Mouse (Mus musculus) cortical plate, adult 2 months (tissue): ENCODE data around the gene Hist1h4m. TPM values are rescaled to one million over a fixed set of nuclear protein-coding genes. Genes with fewer than 3 reads are reported as not detected.
A peak's percentile ranks its signal among the peaks of the same experiment; 100 is the strongest.
"Not testable (repeated sequence)": the region's sequence is repeated elsewhere in the genome, so short reads cannot be mapped to it uniquely, and the experiment has no call there.

Experiments
- H3K27ac ChIP-seq: fragments of 200-500 bp; 2 replicates; pipeline ENCODE4 v1.5.1; 2012; ENCODE audit warnings: low read length, control low read depth, inconsistent platforms; ENCODE audit not compliant: insufficient read depth
- H3K4me1 ChIP-seq: fragments of 200-500 bp; 2 replicates; pipeline ENCODE4 v1.6.1; 2011; ENCODE audit warnings: low read length; ENCODE audit not compliant: control insufficient read depth, insufficient read depth
- H3K4me3 ChIP-seq: fragments of 200-500 bp; 2 replicates; pipeline ENCODE4 v1.5.1; 2011; ENCODE audit warnings: mild to moderate bottlenecking, low read length, control low read depth; ENCODE audit not compliant: insufficient read depth
- CTCF ChIP-seq: fragments of 200-500 bp; IDR thresholded peaks from 2 replicates; pipeline ENCODE4 v1.5.1; 2011; ENCODE audit warnings: mild to moderate bottlenecking, control low read depth, low read length; ENCODE audit not compliant: insufficient read depth; ENCODE audit errors: extremely low read depth
- POLR2A ChIP-seq: fragments of 200-500 bp; IDR thresholded peaks from 2 replicates; pipeline ENCODE4 v1.6.1; 2011; ENCODE audit warnings: mild to moderate bottlenecking, low read length, control low read depth; ENCODE audit not compliant: insufficient read depth; ENCODE audit errors: extremely low read depth
- polyA plus RNA-seq: library from polyadenylated mRNA; depleted of rRNA; stranded (reverse); fragments of >200 nt; gene quantifications from 2 replicates; pipeline ENCODE4 v1.2.3, GENCODE M21; 2012

The Hist1h4m gene
- polyA plus RNA-seq, 1 experiment, result not detected

GRCm38 (mm10) chr13:21784311-21784710 lies 27.2 kb upstream of the Hist1h4m start:
- Histone ChIP-seq H3K4me1 (no peaks in the 10 kb centered on the region; the same call in 1 of the 2 replicates), H3K27ac (no peak overlapping the region), H3K4me3 (no peak overlapping the region)
- TF ChIP-seq POLR2A (no peak), CTCF (no peak)

- TF ChIP-seq CTCF, result no peak
- no peak for TF ChIP-seq POLR2A
- H3K4me3 ChIP-seq, result no peak overlapping the region; the same call in 1 of the 2 replicates
- peaks cover 1% of the 10 kb centered on the region; the same call in 1 of the 2 replicates for H3K4me1 ChIP-seq
- H3K27ac ChIP-seq, result no peak overlapping the region
Observed at GRCm38 (mm10) chr13:21786189-21786898, 25.2 kb upstream of the Hist1h4m start.

DNA sequence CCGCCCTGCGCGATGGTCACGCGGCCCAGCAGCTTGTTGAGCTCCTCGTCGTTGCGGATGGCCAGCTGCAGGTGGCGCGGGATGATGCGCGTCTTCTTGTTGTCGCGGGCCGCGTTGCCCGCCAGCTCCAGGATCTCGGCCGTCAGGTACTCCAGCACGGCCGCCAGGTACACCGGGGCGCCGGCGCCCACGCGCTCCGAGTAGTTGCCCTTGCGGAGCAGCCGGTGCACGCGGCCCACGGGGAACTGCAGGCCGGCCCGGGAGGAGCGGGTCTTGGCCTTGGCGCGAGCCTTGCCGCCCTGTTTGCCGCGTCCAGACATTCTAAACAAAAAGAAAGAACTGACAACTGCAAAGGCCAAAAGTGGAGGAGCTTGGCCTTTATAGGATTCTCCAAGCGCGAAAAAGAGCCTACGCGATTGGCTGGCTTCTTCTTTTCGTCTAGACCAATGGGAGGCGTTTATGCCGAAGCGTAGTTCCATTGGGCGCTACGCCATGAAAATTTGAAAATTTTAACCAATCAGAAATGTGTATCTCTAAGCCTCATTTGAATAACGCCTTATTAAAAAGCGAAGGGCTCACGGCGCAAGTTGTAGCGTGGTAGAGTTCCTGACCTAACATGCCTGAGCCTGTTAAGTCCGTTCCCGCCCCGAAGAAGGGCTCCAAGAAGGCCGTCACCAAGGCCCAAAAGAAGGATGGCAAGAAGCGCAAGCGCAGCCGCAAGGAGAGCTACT lies 24.5 kb upstream of the Hist1h4m start, which contains the start of the genes Hist1h2an and Hist1h2bp:
Gene Hist1h2an (minus strand): TSS at position 320 of the 731 bp plus-strand sequence.
Gene Hist1h2bp (plus strand): TSS at position 563 of the 731 bp plus-strand sequence.
- H3K4me1 ChIP-seq, H3K27ac ChIP-seq: not testable (repeated sequence)
- H3K4me3 ChIP-seq, result peak within 1 kb of the TSS; percentile 25
- peak; percentile 53; the same call in 1 of the 2 replicates for TF ChIP-seq POLR2A

DNA sequence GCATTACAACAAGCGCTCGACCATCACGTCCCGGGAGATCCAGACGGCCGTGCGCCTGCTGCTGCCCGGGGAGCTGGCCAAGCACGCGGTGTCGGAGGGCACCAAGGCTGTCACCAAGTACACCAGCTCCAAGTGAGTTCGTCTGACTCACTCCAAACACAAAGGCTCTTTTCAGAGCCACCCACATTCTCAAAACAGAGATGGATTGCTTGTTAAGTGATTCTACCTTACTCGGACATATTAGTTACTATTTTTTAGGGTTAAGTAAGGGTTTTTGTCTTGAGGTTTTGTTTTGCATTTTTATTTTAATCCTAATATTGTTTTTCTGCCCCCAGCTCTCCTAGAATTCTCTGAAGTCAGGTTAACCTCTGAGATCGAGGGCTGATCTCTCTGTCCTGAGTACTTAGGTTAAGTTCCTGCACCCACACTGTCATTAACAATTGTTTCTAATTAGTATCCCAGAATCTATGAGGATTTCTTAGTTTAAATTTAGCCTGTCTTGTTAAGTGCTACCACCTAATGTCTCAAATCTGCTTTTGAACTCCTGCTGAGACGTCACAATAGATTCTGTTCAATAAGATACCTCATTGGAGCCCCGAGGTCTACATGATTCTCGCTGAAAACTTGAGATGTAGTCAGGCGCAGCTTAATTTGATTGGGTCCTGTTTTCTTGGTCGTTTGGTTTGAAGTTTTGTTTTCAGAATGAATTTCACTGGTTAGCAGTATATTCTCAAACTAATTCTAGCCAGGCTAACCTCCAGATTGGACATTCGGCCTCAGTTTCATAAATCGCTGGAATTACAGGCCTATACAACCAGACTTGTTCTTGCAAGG lies 23.6 kb upstream of the Hist1h4m start:
- Histone ChIP-seq H3K4me1 (peaks cover 1% of the 10 kb centered on the region; the same call in 1 of the 2 replicates), H3K27ac (no peak overlapping the region), H3K4me3 (peak overlapping the region; percentile 25; the same call in 1 of the 2 replicates)
- TF ChIP-seq CTCF (no peak), POLR2A (no peak)

GRCm38 (mm10) chr13:21789925-21790324 lies 21.6 kb upstream of the Hist1h4m start:
- no peak overlapping the region for H3K27ac ChIP-seq
- H3K4me1 ChIP-seq, result 0 out of 2 replicates have a peak, but pooled peaks cover 1% of the 10 kb centered on the region
- TF ChIP-seq CTCF (no peak), POLR2A (no peak)
- no peak overlapping the region for H3K4me3 ChIP-seq

DNA sequence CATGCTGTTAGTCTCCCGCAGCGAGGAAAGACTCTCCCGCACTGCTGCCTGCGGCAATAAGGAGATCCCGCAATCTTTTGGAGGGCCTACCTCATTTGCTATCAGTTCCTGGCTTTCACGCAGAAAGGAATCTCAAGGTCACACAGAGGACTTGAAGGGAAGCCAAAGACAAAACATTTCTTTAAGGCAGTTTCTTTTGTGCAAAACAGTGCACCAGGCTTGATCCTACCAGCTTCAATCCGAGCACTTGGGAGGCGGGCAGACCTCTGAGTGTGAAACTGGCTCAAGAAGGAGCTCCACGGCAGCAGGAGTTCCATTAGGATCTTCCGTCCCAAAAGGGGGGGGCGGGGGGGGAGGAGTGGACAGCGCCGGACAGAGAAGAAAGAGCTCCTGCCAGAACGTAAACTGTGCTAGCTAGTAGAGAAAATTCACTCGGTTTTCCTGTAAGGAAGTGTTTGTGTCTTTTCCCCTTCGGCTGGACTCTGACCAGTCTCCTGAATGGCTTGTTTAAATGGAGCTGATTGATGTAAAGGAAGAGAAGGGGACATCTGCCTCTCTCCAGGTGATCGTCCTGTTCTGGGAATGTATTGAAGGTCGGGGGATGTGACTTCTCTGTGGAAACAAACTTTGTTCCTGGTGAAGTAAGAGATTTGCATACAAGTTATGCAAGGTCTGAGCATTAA lies 20.8 kb upstream of the Hist1h4m start:
- Histone ChIP-seq H3K4me1 (0 out of 2 replicates have a peak, but pooled peaks cover 1% of the 10 kb centered on the region), H3K27ac (no peak overlapping the region), H3K4me3 (no peak overlapping the region)
- TF ChIP-seq POLR2A, result no peak
- no peak for TF ChIP-seq CTCF

DNA sequence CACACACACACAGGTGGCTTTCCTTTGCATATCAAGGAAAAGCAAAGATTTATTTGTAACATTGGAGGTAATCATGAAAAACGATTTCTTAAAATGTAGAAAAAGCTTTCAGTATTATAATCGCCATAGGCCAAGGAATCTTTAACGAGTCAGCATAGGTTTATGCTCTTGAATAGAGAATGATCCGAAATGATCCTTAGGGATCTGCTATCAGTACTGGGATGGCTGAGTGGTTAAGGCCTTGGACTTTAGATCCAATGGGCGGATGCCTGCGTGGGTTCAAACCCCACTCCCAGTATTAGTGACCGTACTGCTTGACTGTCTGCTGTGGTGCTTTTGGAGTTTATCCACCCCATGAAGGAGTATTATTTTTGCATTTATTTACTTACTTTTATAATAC lies 16.0 kb upstream of the Hist1h4m start:
- Histone ChIP-seq H3K4me3 (no peak overlapping the region), H3K4me1 (0 out of 2 replicates have a peak, but pooled peaks cover 1% of the 10 kb centered on the region), H3K27ac (no peak overlapping the region)
- no peak for TF ChIP-seq CTCF
- no peak for TF ChIP-seq POLR2A

DNA sequence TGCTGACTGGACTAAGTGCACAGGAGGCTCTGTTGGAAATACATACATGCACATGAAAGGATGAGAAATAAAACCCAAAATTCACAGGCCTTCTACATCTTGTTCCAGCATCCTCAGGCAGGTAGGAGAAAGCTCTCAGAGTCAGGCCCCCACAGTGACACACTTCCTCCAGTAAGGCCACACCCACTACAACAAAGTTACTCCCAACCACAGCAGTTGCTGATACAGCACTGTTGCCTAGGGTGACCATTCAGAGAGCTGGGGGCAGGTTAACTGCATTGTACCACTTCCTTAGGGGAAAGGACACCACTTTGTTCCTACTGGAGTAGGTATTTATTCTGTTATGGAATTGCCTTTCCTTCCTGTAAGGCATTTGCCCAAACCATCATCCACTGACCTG lies 14.4 kb upstream of the Hist1h4m start:
- not testable (repeated sequence) for H3K4me1 ChIP-seq, H3K27ac ChIP-seq, H3K4me3 ChIP-seq

DNA sequence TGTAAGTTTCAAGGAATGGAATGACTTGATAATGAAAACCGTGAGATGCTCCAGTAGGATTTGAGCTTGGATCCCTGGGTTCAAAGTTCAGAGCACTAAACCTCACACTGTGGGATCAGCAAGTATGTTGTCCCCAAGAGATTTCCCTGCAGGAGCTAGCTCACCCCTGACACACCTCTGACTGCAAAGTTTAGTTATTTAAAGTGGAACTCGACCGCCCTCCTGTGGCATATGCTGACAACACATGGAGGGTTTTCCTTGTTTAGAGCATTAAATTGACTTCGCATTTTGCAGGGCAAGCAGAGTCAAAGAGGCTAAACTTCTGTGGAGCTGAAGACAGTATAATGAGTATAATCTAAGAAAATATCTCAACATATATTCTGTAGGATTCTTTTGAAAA lies 8.5 kb upstream of the Hist1h4m start:
- not testable (repeated sequence) for H3K4me1 ChIP-seq, H3K4me3 ChIP-seq

DNA sequence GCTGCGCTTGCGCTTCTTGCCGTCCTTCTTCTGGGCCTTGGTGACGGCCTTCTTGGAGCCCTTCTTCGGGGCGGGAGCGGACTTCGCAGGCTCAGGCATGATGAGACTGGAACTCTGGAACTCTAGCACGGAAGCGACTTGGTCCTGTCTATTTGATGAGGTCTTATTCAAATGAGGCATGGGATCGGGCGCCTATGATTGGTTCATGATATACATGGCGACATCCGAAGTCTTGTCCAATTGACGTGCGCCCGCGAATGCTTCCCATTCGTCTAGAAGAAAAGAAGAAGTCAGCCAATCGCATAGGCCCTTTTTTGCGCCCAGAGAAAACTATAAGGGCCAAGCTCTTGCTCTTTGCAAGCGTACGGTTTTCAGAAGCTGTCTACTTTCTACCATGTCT lies 1.5 kb upstream of the Hist1h4m start, which contains the start of the genes Hist1h2bq and Hist1h2ao:
Gene Hist1h2bq (minus strand): TSS at position 125 of the 400 bp plus-strand sequence.
Gene Hist1h2ao (plus strand): TSS at position 393 of the 400 bp plus-strand sequence.
- H3K27ac ChIP-seq, H3K4me3 ChIP-seq, H3K4me1 ChIP-seq: not testable (repeated sequence)

More for the DNA sequence above, 8.5 kb upstream of the Hist1h4m start:
- H3K27ac ChIP-seq, result not testable (repeated sequence)

DNA sequence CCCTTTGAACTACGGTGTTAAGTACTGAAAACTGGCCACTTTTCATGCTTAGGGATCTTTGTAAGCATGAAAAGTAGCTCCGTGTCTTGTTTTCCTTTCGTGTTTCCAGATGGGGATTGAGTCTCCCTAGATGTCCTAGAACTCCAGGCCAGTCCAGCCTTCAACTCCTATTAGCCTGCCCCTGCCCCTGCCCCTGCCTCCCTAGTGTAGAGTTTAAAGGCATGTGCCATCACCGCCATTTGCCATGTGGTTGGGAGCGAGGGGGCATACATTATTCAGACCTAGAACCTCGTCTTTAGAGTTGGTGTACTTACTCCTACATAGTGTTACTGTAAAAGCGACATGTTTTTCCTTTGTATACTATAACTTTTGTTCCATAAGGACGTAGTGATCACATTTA lies 472 bp upstream of the Hist1h4m start:
- H3K4me1 ChIP-seq, H3K4me3 ChIP-seq, H3K27ac ChIP-seq: not testable (repeated sequence)

- H3K4me3 ChIP-seq, H3K27ac ChIP-seq, H3K4me1 ChIP-seq: not testable (repeated sequence)
Observed at GRCm38 (mm10) chr13:21812092-21812491, 546 bp downstream of the Hist1h4m start.
